Mouse (Mus musculus): Measurements from ENCODE around the gene Eri3.

GRCm38 (mm10) chr4:117630053-117630670 is 80.0 kb downstream of the Eri3 start:
- no peak for TF ChIP-seq CTCF (IDR thresholded peaks at IDR 0.05; ENCODE audit: control insufficient read depth, insufficient read depth, insufficient read length)
- no peak for TF ChIP-seq MAX (IDR thresholded peaks at IDR 0.05)
- no peak for TF ChIP-seq MYOD1 (IDR thresholded peaks at IDR 0.05; ENCODE audit: control insufficient read depth, insufficient read length, low read depth)
- TF ChIP-seq CEBPB (IDR thresholded peaks at IDR 0.05; ENCODE audit: low read depth) = no peak

All from C2C12 (cell line).